Mouse (Mus musculus): ENCODE measurements around the gene Nav3. TPM values are rescaled to one million over a fixed set of nuclear protein-coding genes. Genes with fewer than 3 reads are reported as not detected.

Gene Nav3
- total RNA-seq (2023), result not detected

GRCm38 (mm10) chr10:110455838-110456493 is at the start of gene Nav3:
Gene Nav3 (minus strand): TSS chr10:110456204.

